Mouse (Mus musculus): ENCODE measurements around the gene Samd1. TPM values are rescaled to one million over a fixed set of nuclear protein-coding genes. Genes with fewer than 3 reads are reported as not detected.
"Not testable (repeated sequence)": the region's sequence is repeated elsewhere in the genome, so short reads cannot be mapped to it uniquely, and the experiment has no call there.

Gene Samd1
- polyA plus RNA-seq, 1 experiment from 2014 or later = 10.5 TPM

DNA sequence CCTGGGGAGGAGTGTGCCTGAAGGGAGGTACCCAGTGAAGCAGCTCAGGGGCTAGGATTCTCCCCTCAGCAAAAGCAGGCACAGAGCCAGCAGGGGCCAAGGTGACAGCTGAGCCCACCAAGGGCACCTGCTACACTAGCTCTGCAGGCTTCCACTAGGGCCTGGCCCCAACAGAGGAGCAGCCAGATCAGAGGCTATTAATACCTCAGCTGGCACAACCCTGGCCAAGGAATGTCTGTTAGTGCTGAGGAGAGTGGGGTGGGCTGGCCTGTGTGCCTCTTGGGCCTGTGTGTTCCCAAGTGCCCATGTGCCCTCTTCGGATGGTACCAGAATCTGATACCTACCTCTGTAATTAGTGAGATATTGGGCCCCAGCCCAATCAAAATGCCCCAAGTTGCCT lies 17.2 kb upstream of the Samd1 start:
- DNase-seq = no peak
- no peak for ATAC-seq (ENCODE audit: low FRiP score, low TSS enrichment)
- Histone ChIP-seq H3K4me2 (ENCODE audit: low read length) (no peak overlapping the region), H3K4me3 (replicated peaks; ENCODE audit: low read depth, low read length) (no peak overlapping the region), H3K9ac (replicated peaks; ENCODE audit: low read length) (no peak overlapping the region), H3K27ac (replicated peaks; ENCODE audit: low read depth, low read length) (no peak overlapping the region), H3K27me3 (ENCODE audit: control insufficient read depth, insufficient read depth, low read length) (no peaks in the 10 kb centered on the region), H3K36me3 (ENCODE audit: control insufficient read depth, insufficient read depth, low read length) (peaks cover 55% of the 10 kb centered on the region), H3K9me3 (ENCODE audit: control insufficient read depth, low read length) (no peaks in the 10 kb centered on the region), H3K4me1 (ENCODE audit: control insufficient read depth, insufficient read depth, low read length) (peaks cover 7% of the 10 kb centered on the region)
- WGBS = 83% methylated on average over 1 of the region's 1 CpGs

DNA sequence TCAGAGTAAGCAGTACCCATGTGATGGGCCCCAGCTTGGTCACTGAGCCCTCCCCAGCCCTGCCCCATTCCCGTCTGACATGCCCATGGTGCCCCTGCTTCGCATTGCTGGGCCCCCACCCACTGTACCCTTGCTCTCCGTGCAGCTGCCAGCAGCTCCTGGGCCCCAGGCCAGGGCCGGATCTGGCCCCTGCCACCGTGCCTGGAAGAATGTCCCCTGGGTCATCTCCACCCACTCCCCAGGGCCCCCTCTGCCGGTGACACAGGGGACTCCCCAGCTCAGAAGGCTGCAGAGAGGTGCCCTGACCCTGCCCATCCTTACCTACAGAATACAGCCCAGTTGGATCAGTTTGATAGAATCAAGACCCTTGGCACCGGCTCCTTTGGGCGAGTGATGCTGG lies 16.6 kb upstream of the Samd1 start:
- Histone ChIP-seq H3K4me2 (ENCODE audit: low read length) (no peak overlapping the region), H3K4me1 (ENCODE audit: control insufficient read depth, insufficient read depth, low read length) (peaks cover 7% of the 10 kb centered on the region), H3K36me3 (ENCODE audit: control insufficient read depth, insufficient read depth, low read length) (peaks cover 60% of the 10 kb centered on the region), H3K27me3 (ENCODE audit: control insufficient read depth, insufficient read depth, low read length) (no peaks in the 10 kb centered on the region), H3K9me3 (ENCODE audit: control insufficient read depth, low read length) (no peaks in the 10 kb centered on the region), H3K4me3 (replicated peaks; ENCODE audit: low read depth, low read length) (no peak overlapping the region), H3K9ac (replicated peaks; ENCODE audit: low read length) (no peak overlapping the region), H3K27ac (replicated peaks; ENCODE audit: low read depth, low read length) (no peak overlapping the region)
- DNase-seq (no peak), ATAC-seq (ENCODE audit: low FRiP score, low TSS enrichment) (no peak)
- WGBS = 83% methylated on average over 8 of the region's 8 CpGs

GRCm38 (mm10) chr8:83981533-83981932 lies 15.9 kb upstream of the Samd1 start:
- no peak overlapping the region for H3K4me2 ChIP-seq (ENCODE audit: low read length)
- WGBS = 95% methylated on average over 7 of the region's 7 CpGs
- no peak overlapping the region for H3K4me3 ChIP-seq (replicated peaks; ENCODE audit: low read depth, low read length)
- no peaks in the 10 kb centered on the region for H3K27me3 ChIP-seq (ENCODE audit: control insufficient read depth, insufficient read depth, low read length)
- H3K36me3 ChIP-seq (ENCODE audit: control insufficient read depth, insufficient read depth, low read length) = peaks cover 67% of the 10 kb centered on the region
- DNase-seq = no peak
- H3K27ac ChIP-seq (replicated peaks; ENCODE audit: low read depth, low read length) = no peak overlapping the region
- H3K9me3 ChIP-seq (ENCODE audit: control insufficient read depth, low read length) = no peaks in the 10 kb centered on the region
- H3K4me1 ChIP-seq (ENCODE audit: control insufficient read depth, insufficient read depth, low read length) = peaks cover 7% of the 10 kb centered on the region
- no peak overlapping the region for H3K9ac ChIP-seq (replicated peaks; ENCODE audit: low read length)
- ATAC-seq (ENCODE audit: low FRiP score, low TSS enrichment) = no peak

DNA sequence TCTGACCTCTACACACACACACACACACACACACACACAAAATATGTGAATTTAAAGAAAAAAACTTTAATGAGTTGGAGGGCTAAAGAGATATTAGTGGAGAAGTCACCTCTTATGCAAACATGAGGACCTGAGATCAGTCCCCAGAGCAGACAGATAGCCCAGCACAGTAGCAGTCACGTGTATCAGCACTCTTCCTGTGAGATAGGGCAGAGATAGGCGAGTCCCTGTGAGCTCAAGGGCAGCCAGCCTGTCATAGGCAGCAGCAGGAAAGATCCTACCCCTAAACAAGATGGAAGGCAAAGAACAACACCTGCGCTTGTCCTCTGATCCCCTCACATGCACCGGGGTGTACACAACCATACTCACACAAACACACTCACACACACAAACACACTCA lies 15.0 kb upstream of the Samd1 start:
- 97% methylated on average over 4 of the region's 4 CpGs for WGBS
- Histone ChIP-seq H3K4me1 (ENCODE audit: control insufficient read depth, insufficient read depth, low read length) (peaks cover 3% of the 10 kb centered on the region), H3K9me3 (ENCODE audit: control insufficient read depth, low read length) (no peaks in the 10 kb centered on the region), H3K4me3 (replicated peaks; ENCODE audit: low read depth, low read length) (no peak overlapping the region), H3K9ac (replicated peaks; ENCODE audit: low read length) (no peak overlapping the region), H3K27me3 (ENCODE audit: control insufficient read depth, insufficient read depth, low read length) (no peaks in the 10 kb centered on the region), H3K27ac (replicated peaks; ENCODE audit: low read depth, low read length) (no peak overlapping the region), H3K4me2 (ENCODE audit: low read length) (no peak overlapping the region), H3K36me3 (ENCODE audit: control insufficient read depth, insufficient read depth, low read length) (peaks cover 76% of the 10 kb centered on the region)
- ATAC-seq (ENCODE audit: low FRiP score, low TSS enrichment) = no peak
- DNase-seq = no peak

- H3K9me3 ChIP-seq (ENCODE audit: control insufficient read depth, low read length); H3K4me1 ChIP-seq (ENCODE audit: control insufficient read depth, insufficient read depth, low read length); H3K27ac ChIP-seq (replicated peaks; ENCODE audit: low read depth, low read length); H3K27me3 ChIP-seq (ENCODE audit: control insufficient read depth, insufficient read depth, low read length); H3K4me3 ChIP-seq (replicated peaks; ENCODE audit: low read depth, low read length); ATAC-seq (ENCODE audit: low FRiP score, low TSS enrichment); DNase-seq; H3K4me2 ChIP-seq (ENCODE audit: low read length); H3K9ac ChIP-seq (replicated peaks; ENCODE audit: low read length): not testable (repeated sequence)
- peaks cover 80% of the 10 kb centered on the region for H3K36me3 ChIP-seq (ENCODE audit: control insufficient read depth, insufficient read depth, low read length)
- WGBS = 99% methylated on average over 2 of the region's 2 CpGs
Observed at GRCm38 (mm10) chr8:83983222-83983621, 14.2 kb upstream of the Samd1 start.

DNA sequence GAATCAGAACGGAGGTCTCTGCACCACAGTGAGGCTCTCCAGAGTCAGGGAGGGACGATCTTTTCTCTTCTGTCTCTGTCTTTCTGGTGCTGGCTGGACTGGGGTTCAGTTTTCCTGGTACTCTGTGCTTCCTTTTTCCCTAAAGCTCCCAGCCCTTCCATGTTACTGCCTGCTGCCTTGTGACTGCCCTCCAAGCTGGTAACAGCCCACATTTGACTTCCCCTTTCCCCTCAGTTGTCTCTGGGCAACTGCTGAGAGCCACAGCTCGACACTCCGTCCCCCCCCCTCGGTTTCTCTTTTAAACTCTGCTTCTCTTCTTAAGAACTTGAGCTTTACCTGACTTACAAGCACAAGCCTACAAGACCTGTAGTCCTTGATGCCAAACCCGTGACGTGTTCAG lies 8.2 kb upstream of the Samd1 start:
- 89% methylated on average over 7 of the region's 7 CpGs for WGBS
- H3K27me3 ChIP-seq (ENCODE audit: control insufficient read depth, insufficient read depth, low read length) = no peaks in the 10 kb centered on the region
- no peak for ATAC-seq (ENCODE audit: low FRiP score, low TSS enrichment)

DNA sequence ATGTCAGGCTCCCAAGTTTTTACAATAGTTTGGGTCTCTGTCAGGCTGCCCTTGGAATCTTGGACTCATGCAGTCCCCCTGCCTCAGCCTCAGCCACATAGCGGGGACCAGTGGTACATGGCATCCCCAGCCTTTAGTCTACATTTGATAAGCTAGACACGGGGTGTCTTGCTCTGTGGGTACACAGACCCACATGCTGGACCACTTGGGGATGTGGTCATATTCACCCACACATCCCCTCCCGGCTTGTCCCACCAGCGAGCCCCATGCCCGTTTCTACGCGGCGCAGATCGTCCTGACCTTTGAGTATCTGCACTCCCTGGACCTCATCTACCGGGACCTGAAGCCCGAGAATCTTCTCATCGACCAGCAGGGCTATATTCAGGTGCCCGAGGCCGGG lies 7.3 kb upstream of the Samd1 start:
- Histone ChIP-seq H3K4me3 (replicated peaks; ENCODE audit: low read depth, low read length) (no peak overlapping the region), H3K4me2 (ENCODE audit: low read length) (no peak overlapping the region), H3K27me3 (ENCODE audit: control insufficient read depth, insufficient read depth, low read length) (no peaks in the 10 kb centered on the region), H3K36me3 (ENCODE audit: control insufficient read depth, insufficient read depth, low read length) (peaks cover 90% of the 10 kb centered on the region), H3K4me1 (ENCODE audit: control insufficient read depth, insufficient read depth, low read length) (no peaks in the 10 kb centered on the region), H3K9ac (replicated peaks; ENCODE audit: low read length) (no peak overlapping the region), H3K27ac (replicated peaks; ENCODE audit: low read depth, low read length) (no peak overlapping the region), H3K9me3 (ENCODE audit: control insufficient read depth, low read length) (no peaks in the 10 kb centered on the region)
- ATAC-seq (ENCODE audit: low FRiP score, low TSS enrichment) = no peak
- 96% methylated on average over 14 of the region's 14 CpGs for whole genome bisulfite sequencing
- DNase-seq = no peak

More for the DNA sequence above, 8.2 kb upstream of the Samd1 start:
- H3K4me3 ChIP-seq (replicated peaks; ENCODE audit: low read depth, low read length) = no peak overlapping the region
- peaks cover 90% of the 10 kb centered on the region for H3K36me3 ChIP-seq (ENCODE audit: control insufficient read depth, insufficient read depth, low read length)
- H3K4me1 ChIP-seq (ENCODE audit: control insufficient read depth, insufficient read depth, low read length) = no peaks in the 10 kb centered on the region
- H3K27ac ChIP-seq (replicated peaks; ENCODE audit: low read depth, low read length) = no peak overlapping the region
- H3K4me2 ChIP-seq (ENCODE audit: low read length) = no peak overlapping the region
- H3K9ac ChIP-seq (replicated peaks; ENCODE audit: low read length) = no peak overlapping the region
- no peaks in the 10 kb centered on the region for H3K9me3 ChIP-seq (ENCODE audit: control insufficient read depth, low read length)
- DNase-seq = no peak

DNA sequence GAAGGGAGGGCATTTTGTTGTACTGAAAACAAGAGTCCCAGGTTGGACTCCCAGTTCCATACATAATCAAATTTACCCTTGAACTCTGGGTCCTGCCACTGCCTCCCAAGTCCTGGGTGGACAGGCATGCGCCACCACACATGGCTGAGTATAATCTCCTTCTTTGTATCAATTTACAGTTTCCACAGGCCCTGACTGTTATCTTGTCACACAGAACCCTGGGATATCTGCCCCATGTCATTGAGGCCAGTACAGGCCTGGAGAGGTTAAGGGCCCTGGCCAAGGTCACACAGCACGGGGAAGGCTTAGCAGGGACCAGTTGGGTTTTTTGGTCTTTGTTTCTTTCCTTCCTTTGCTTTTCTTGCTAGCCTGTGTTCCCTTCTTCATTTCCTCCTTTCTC lies 5.0 kb upstream of the Samd1 start:
- WGBS = 90% methylated on average over 2 of the region's 2 CpGs
- Histone ChIP-seq H3K36me3 (ENCODE audit: control insufficient read depth, insufficient read depth, low read length) (peaks cover 70% of the 10 kb centered on the region), H3K9me3 (ENCODE audit: control insufficient read depth, low read length) (no peaks in the 10 kb centered on the region), H3K4me3 (replicated peaks; ENCODE audit: low read depth, low read length) (no peak overlapping the region), H3K4me1 (ENCODE audit: control insufficient read depth, insufficient read depth, low read length) (no peaks in the 10 kb centered on the region), H3K4me2 (ENCODE audit: low read length) (no peak overlapping the region), H3K9ac (replicated peaks; ENCODE audit: low read length) (no peak overlapping the region), H3K27me3 (ENCODE audit: control insufficient read depth, insufficient read depth, low read length) (no peaks in the 10 kb centered on the region), H3K27ac (replicated peaks; ENCODE audit: low read depth, low read length) (no peak overlapping the region)
- DNase-seq (no peak), ATAC-seq (ENCODE audit: low FRiP score, low TSS enrichment) (no peak)

GRCm38 (mm10) chr8:83994030-83994429 lies 3.4 kb upstream of the Samd1 start:
- Histone ChIP-seq H3K27me3 (ENCODE audit: control insufficient read depth, insufficient read depth, low read length) (no peaks in the 10 kb centered on the region), H3K4me2 (ENCODE audit: low read length) (no peak overlapping the region), H3K4me1 (ENCODE audit: control insufficient read depth, insufficient read depth, low read length) (peaks cover 4% of the 10 kb centered on the region), H3K9me3 (ENCODE audit: control insufficient read depth, low read length) (no peaks in the 10 kb centered on the region), H3K36me3 (ENCODE audit: control insufficient read depth, insufficient read depth, low read length) (peaks cover 54% of the 10 kb centered on the region), H3K27ac (replicated peaks; ENCODE audit: low read depth, low read length) (no peak overlapping the region), H3K4me3 (replicated peaks; ENCODE audit: low read depth, low read length) (no peak overlapping the region), H3K9ac (replicated peaks; ENCODE audit: low read length) (no peak overlapping the region)
- DNase-seq (no peak), ATAC-seq (ENCODE audit: low FRiP score, low TSS enrichment) (no peak)
- WGBS = 93% methylated on average over 3 of the region's 3 CpGs

All from midbrain, embryonic 14.5 days (tissue).